Comparison of ENCODE assay signal across 12 mouse cellular contexts in the genomic region with DNA sequence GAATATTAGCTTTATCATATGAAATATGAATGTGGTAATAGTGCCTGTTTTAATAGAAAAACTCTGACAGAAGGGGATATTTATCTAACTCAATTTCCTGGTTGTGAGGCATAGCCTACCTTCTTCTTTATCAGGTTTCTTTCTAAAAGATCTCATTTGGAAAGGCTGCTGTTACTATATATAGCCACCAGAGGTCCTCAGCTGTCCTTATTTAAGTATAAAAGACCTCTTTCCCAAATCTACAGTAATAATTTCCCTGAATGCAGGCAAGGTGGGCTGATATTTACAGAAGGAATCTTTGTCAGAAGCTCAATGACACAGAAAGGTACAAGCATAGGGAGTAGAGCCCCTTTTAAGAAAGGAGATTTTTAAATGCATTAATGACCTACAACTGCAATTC. TPM values are rescaled to one million over a fixed set of nuclear protein-coding genes. Genes with fewer than 3 reads are reported as not detected.
DNase-seq lines count a peak whose midpoint lies in the region; ATAC-seq and TF ChIP-seq lines count a peak whose summit lies in the region.
"Had no signal": no experiment of that assay in that cellular context is flagged by ENCODE, and none has a peak within 500 bp of the region (broad histone marks: within the 10 kb centered on the region; RNA-seq: fewer than 3 reads in every experiment).

No protein-coding gene starts in this region.

- peak; percentile 64 for DNase-seq in hindbrain, postnatal 0 days (ENCODE audit: low spot score)
- DNase-seq in hindbrain, embryonic 10.5 days (ENCODE audit: low spot score): no peak
- DNase-seq in lung, postnatal 10 days: peak; percentile 1
- no peak for DNase-seq in lung, postnatal 4 days
- peak; percentile 29 for DNase-seq in ZHBTc4 (ENCODE audit: low read depth, low spot score)
- DNase-seq in stomach, postnatal 0 days (ENCODE audit: low spot score): no peak
- DNase-seq: cerebellum, adult 8-10 months; heart, postnatal 36 days had no signal

- TF ChIP-seq CTCF in hindbrain, postnatal 0 days (IDR thresholded peaks at IDR 0.05; ENCODE audit: low read depth): peak; percentile 57
- TF ChIP-seq CTCF in stomach, postnatal 0 days (IDR thresholded peaks at IDR 0.05; ENCODE audit: low read depth): peak; percentile 68

- H3K9ac ChIP-seq in hindbrain, postnatal 0 days (replicated peaks; ENCODE audit: low read length): no peak overlapping the region
- no peak overlapping the region for H3K9ac ChIP-seq in stomach, postnatal 0 days (ENCODE audit: low read length)
- H3K9ac ChIP-seq: neural tube, embryonic 13.5 days had no signal

- H3K4me1 ChIP-seq in hindbrain, postnatal 0 days (ENCODE audit: insufficient read depth, low read length): no peaks in the 10 kb centered on the region
- H3K4me1 ChIP-seq in hindbrain, embryonic 10.5 days (replicated peaks): no peaks in the 10 kb centered on the region
- H3K4me1 ChIP-seq in stomach, postnatal 0 days (replicated peaks; ENCODE audit: control insufficient read depth, insufficient read depth): no peaks in the 10 kb centered on the region
- H3K4me1 ChIP-seq: neural tube, embryonic 13.5 days had no signal

- H3K9me3 ChIP-seq in hindbrain, postnatal 0 days (ENCODE audit: low read length): no peaks in the 10 kb centered on the region
- H3K9me3 ChIP-seq in hindbrain, embryonic 10.5 days: no peaks in the 10 kb centered on the region
- H3K9me3 ChIP-seq in stomach, postnatal 0 days (ENCODE audit: control insufficient read depth, low read length): no peaks in the 10 kb centered on the region
- H3K9me3 ChIP-seq: neural tube, embryonic 13.5 days had no signal

- H3K4me3 ChIP-seq in hindbrain, postnatal 0 days (ENCODE audit: low read length): no peak overlapping the region
- no peak overlapping the region for H3K4me3 ChIP-seq in hindbrain, embryonic 10.5 days
- H3K4me3 ChIP-seq in stomach, postnatal 0 days (ENCODE audit: low read depth, low read length): no peak overlapping the region
- H3K4me3 ChIP-seq: neural tube, embryonic 13.5 days had no signal

- H3K36me3 ChIP-seq in hindbrain, postnatal 0 days (ENCODE audit: insufficient read depth, low read length): no peaks in the 10 kb centered on the region
- no peaks in the 10 kb centered on the region for H3K36me3 ChIP-seq in hindbrain, embryonic 10.5 days
- H3K36me3 ChIP-seq in stomach, postnatal 0 days (ENCODE audit: control insufficient read depth, insufficient read depth, low read length): no peaks in the 10 kb centered on the region
- H3K36me3 ChIP-seq: neural tube, embryonic 13.5 days had no signal

- H3K27me3 ChIP-seq in hindbrain, postnatal 0 days (ENCODE audit: insufficient read depth, low read length): no peaks in the 10 kb centered on the region
- 0 out of 2 replicates have a peak, but pooled peaks cover 2% of the 10 kb centered on the region for H3K27me3 ChIP-seq in hindbrain, embryonic 10.5 days (ENCODE audit: insufficient read depth, poor library complexity, severe bottlenecking)
- no peaks in the 10 kb centered on the region for H3K27me3 ChIP-seq in stomach, postnatal 0 days (ENCODE audit: control insufficient read depth, insufficient read depth, low read length)

- TF ChIP-seq EP300 in stomach, postnatal 0 days (optimal IDR thresholded peaks at IDR 0.05): no peak

- H3K27ac ChIP-seq in hindbrain, postnatal 0 days: no peak overlapping the region
- no peak overlapping the region for H3K27ac ChIP-seq in hindbrain, embryonic 10.5 days
- H3K27ac ChIP-seq in stomach, postnatal 0 days (replicated peaks): no peak overlapping the region
- H3K27ac ChIP-seq: macrophage; neural tube, embryonic 13.5 days had no signal

- no peak overlapping the region for H3K4me2 ChIP-seq in hindbrain, postnatal 0 days (ENCODE audit: low read depth, low read length)
- H3K4me2 ChIP-seq in stomach, postnatal 0 days (replicated peaks; ENCODE audit: low read depth): no peak overlapping the region
- H3K4me2 ChIP-seq: neural tube, embryonic 13.5 days had no signal

- no peak for ATAC-seq in hindbrain, postnatal 0 days
- ATAC-seq in stomach, postnatal 0 days (ENCODE audit: low FRiP score, low TSS enrichment): no peak
- ATAC-seq in erythroblast, adult 5-6 weeks (replicated peaks; ENCODE audit: low FRiP score, poor library complexity, severe bottlenecking): no peak

RNA-seq across cellular contexts. Expression of gene Trap1a, which starts 39.2 kb away (rescaled TPM):
- total RNA-seq in hindbrain, postnatal 0 days (2014; rRNA removed): not detected in 2 replicates
- not detected in 2 replicates for polyA plus RNA-seq in hindbrain, postnatal 0 days (2015; fragmentation: Nextera tagmentation; extraction: Ambion mirVana)
- 0.36 and 0.43 TPM in 2 replicates for polyA plus RNA-seq in hindbrain, embryonic 10.5 days (2016; fragmentation: Nextera tagmentation; extraction: Ambion mirVana)
- not detected in 2 replicates for polyA plus RNA-seq in stomach, postnatal 0 days (2015; fragmentation: Nextera tagmentation; extraction: Ambion mirVana)
- not detected in 2 replicates for total RNA-seq in erythroblast, adult 5-6 weeks (2015; ENCODE audit: low replicate concordance)
- not detected in 2 replicates for total RNA-seq in erythroblast, adult 5-6 weeks (2017; ENCODE audit: low replicate concordance)
- total RNA-seq: heart, postnatal 36 days; layer of hippocampus, postnatal 14 days had no signal
- polyA plus RNA-seq: macrophage; neural tube, embryonic 13.5 days had no signal

Comparison
In these comparisons a context has a peak if more than half of its experiments do, and no peak if none do; other contexts are left out.
1. DNase-seq: peak in hindbrain, postnatal 0 days (single experiment), lung, postnatal 10 days (single experiment) and ZHBTc4 (single experiment); none in hindbrain, embryonic 10.5 days (single experiment), lung, postnatal 4 days (0 of 2) and stomach, postnatal 0 days (single experiment).